Mouse (Mus musculus) MEL (cell line): ENCODE measurements around the gene Tmc8.

Experiments
- CHD2 ChIP-seq: IDR thresholded peaks from 2 replicates; pipeline ENCODE4 v1.6.1; 2011; ENCODE audit warnings: low read length, improper control_type of control experiment
- CTCF ChIP-seq, 3 experiments: IDR thresholded peaks in 2 of 3; conservative IDR thresholded peaks in 1 of 3; 2 replicates each; pipeline ENCODE4 v1.5.1; 2011 to 2012; ENCODE audit warnings: low read length in 3 of 3, low read depth in 2 of 3, mild to moderate bottlenecking in 2 of 3, improper control_type of control experiment in 1 of 3, inconsistent platforms in 1 of 3, mixed read lengths in 1 of 3, moderate library complexity in 1 of 3; ENCODE audit not compliant: control insufficient read depth in 1 of 3, insufficient read depth in 1 of 3, poor library complexity in 1 of 3, severe bottlenecking in 1 of 3
- E2F4 ChIP-seq: IDR thresholded peaks from 2 replicates; pipeline ENCODE4 v1.6.1; 2011; ENCODE audit warnings: low read depth, low read length, improper control_type of control experiment, borderline replicate concordance
- EP300 ChIP-seq, 2 experiments: IDR thresholded peaks; 2 replicates each; pipeline ENCODE4 v1.6.1; 2011; ENCODE audit warnings: improper control_type of control experiment in 2 of 2, low read length in 2 of 2, low read depth in 1 of 2, mild to moderate bottlenecking in 1 of 2
- GABPA ChIP-seq: IDR thresholded peaks from 2 replicates; pipeline ENCODE4 v1.6.1; 2012; ENCODE audit warnings: low read depth, mild to moderate bottlenecking, inconsistent platforms, low read length, improper control_type of control experiment, moderate library complexity
- GATA1 ChIP-seq: IDR thresholded peaks from 2 replicates; pipeline ENCODE4 v1.6.1; 2011; ENCODE audit warnings: low read depth, low read length, improper control_type of control experiment
- HCFC1 ChIP-seq: IDR thresholded peaks from 2 replicates; pipeline ENCODE4 v1.6.1; 2012; ENCODE audit warnings: low read depth, mild to moderate bottlenecking, inconsistent platforms, low read length, improper control_type of control experiment, moderate library complexity
- JUND ChIP-seq: IDR thresholded peaks from 2 replicates; pipeline ENCODE4 v1.6.1; 2011; ENCODE audit warnings: low read depth, mild to moderate bottlenecking, improper control_type of control experiment, low read length
- MAFK ChIP-seq: IDR thresholded peaks from 2 replicates; pipeline ENCODE4 v1.6.1; 2011; ENCODE audit warnings: low read depth, mild to moderate bottlenecking, low read length, improper control_type of control experiment, borderline replicate concordance
- MAZ ChIP-seq: IDR thresholded peaks from 2 replicates; pipeline ENCODE4 v1.6.1; 2012; ENCODE audit warnings: low read depth, mild to moderate bottlenecking, inconsistent platforms, low read length, improper control_type of control experiment
- NRF1 ChIP-seq: IDR thresholded peaks from 2 replicates; pipeline ENCODE4 v1.6.1; 2014; ENCODE audit warnings: low read depth, mild to moderate bottlenecking, inconsistent platforms, low read length, improper control_type of control experiment, moderate library complexity; ENCODE audit not compliant: poor library complexity, insufficient read depth, severe bottlenecking
- POLR2A ChIP-seq, 2 experiments: IDR thresholded peaks; 2 replicates each; pipeline ENCODE4 v1.6.1; 2011 to 2012; ENCODE audit warnings: low read length in 2 of 2, mild to moderate bottlenecking in 2 of 2, control low read depth in 1 of 2, improper control_type of control experiment in 1 of 2, low read depth in 1 of 2, moderate library complexity in 1 of 2; ENCODE audit not compliant: control insufficient read depth in 1 of 2, insufficient read depth in 1 of 2, poor library complexity in 1 of 2
- UBTF ChIP-seq: IDR thresholded peaks from 2 replicates; pipeline ENCODE4 v1.6.1; 2012; ENCODE audit warnings: low read depth, mild to moderate bottlenecking, inconsistent platforms, low read length, improper control_type of control experiment, moderate library complexity, borderline replicate concordance; ENCODE audit not compliant: insufficient read depth
- ZNF384 ChIP-seq: IDR thresholded peaks from 2 replicates; pipeline ENCODE4 v1.6.1; 2012; ENCODE audit warnings: low read depth, mild to moderate bottlenecking, inconsistent platforms, low read length, improper control_type of control experiment

DNA sequence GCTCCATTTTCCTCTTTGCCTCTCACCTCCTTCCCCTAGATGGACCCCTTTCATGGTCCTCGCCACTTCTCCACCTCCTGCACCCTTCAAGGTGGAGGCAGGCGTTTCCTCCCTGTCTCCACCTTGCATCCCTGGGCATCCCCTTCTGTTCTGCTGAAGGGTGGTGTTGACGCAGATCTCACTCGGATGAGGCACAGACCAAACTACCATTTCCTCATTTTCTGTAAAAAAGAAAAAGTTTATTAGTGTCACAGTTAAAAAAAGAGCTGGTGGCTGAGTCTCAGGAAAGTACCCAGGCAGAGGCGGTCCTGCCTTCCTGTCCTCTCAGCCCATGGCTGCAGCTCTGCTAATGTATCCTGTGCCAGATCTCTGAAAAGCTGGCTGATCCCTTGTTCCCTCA, 17.3 kb downstream of the Tmc8 start:
- TF ChIP-seq CTCF (IDR thresholded peaks at IDR 0.05 in 2 of 3, conservative IDR thresholded peaks at IDR 0.05 in 1 of 3; ENCODE audit: control insufficient read depth in 1 of 3, insufficient read depth in 1 of 3, low read depth in 2 of 3, low read length in 3 of 3, poor library complexity in 1 of 3, severe bottlenecking in 1 of 3) (no peak), POLR2A (IDR thresholded peaks at IDR 0.05; ENCODE audit: control insufficient read depth in 1 of 2, insufficient read depth in 1 of 2, low read depth in 1 of 2, low read length in 2 of 2, poor library complexity in 1 of 2) (no peak), GABPA (no peak), ZNF384 (no peak), HCFC1 (no peak), CHD2 (no peak), EP300 (IDR thresholded peaks at IDR 0.05; ENCODE audit: low read depth in 1 of 2, low read length in 2 of 2) (no peak), JUND (no peak), GATA1 (no peak), NRF1 (no peak), E2F4 (no peak), MAFK (no peak), UBTF (no peak), MAZ (no peak)
